Mouse (Mus musculus): Measurements from ENCODE around the gene Psmd1.

- TF ChIP-seq POLR2A (IDR thresholded peaks at IDR 0.05; ENCODE audit: low read depth, low read length) (no peak), CTCF (conservative IDR thresholded peaks at IDR 0.05; ENCODE audit: insufficient read depth, insufficient read length, low read depth, low read length) (no peak)
These were observed 69.2 kb downstream of the Psmd1 start, which contains the start of gene Gm21972 for GRCm38 (mm10) chr1:86133337-86133736.
